Mouse (Mus musculus): Measurements from ENCODE around the gene Rhoh. TPM values are rescaled to one million over a fixed set of nuclear protein-coding genes. Genes with fewer than 3 reads are reported as not detected.

The Rhoh gene
- polyA plus RNA-seq, 1 experiment from 2014 or later = 0.59 TPM

GRCm38 (mm10) chr5:65863349-65863749 is 2.3 kb downstream of the Rhoh start:
- no peak overlapping the region for H3K9ac ChIP-seq
- H3K27me3 ChIP-seq = no peaks in the 10 kb centered on the region
- H3K4me3 ChIP-seq (replicated peaks) = no peak overlapping the region
- H3K4me1 ChIP-seq = no peaks in the 10 kb centered on the region
- no peak overlapping the region for H3K27ac ChIP-seq
- no peak for ATAC-seq (ENCODE audit: low FRiP score)
- WGBS = 87% methylated on average over 12 of the region's 12 CpGs
- no peaks in the 10 kb centered on the region for H3K36me3 ChIP-seq (replicated peaks)
- no peak overlapping the region for H3K4me2 ChIP-seq
- no peaks in the 10 kb centered on the region for H3K9me3 ChIP-seq

- 90% methylated on average over 7 of the region's 7 CpGs for WGBS
- no peaks in the 10 kb centered on the region for H3K4me1 ChIP-seq
- H3K36me3 ChIP-seq (replicated peaks) = no peaks in the 10 kb centered on the region
- ATAC-seq (ENCODE audit: low FRiP score) = no peak
- no peak overlapping the region for H3K4me3 ChIP-seq (replicated peaks)
- no peaks in the 10 kb centered on the region for H3K27me3 ChIP-seq
- H3K27ac ChIP-seq = no peak overlapping the region
- no peak overlapping the region for H3K9ac ChIP-seq
- no peaks in the 10 kb centered on the region for H3K9me3 ChIP-seq
- no peak overlapping the region for H3K4me2 ChIP-seq
Observed at GRCm38 (mm10) chr5:65864486-65864885, 3.5 kb downstream of the Rhoh start.

- H3K36me3 ChIP-seq (replicated peaks) = no peaks in the 10 kb centered on the region
- H3K9ac ChIP-seq = no peak overlapping the region
- WGBS = 84% methylated on average over 3 of the region's 3 CpGs
- H3K4me3 ChIP-seq (replicated peaks) = no peak overlapping the region
- H3K9me3 ChIP-seq = no peaks in the 10 kb centered on the region
- H3K4me2 ChIP-seq = no peak overlapping the region
- H3K27ac ChIP-seq = no peak overlapping the region
- no peak for ATAC-seq (ENCODE audit: low FRiP score)
- no peaks in the 10 kb centered on the region for H3K27me3 ChIP-seq
- no peaks in the 10 kb centered on the region for H3K4me1 ChIP-seq
Observed at GRCm38 (mm10) chr5:65864946-65865345, 3.9 kb downstream of the Rhoh start.

GRCm38 (mm10) chr5:65866591-65866990 is 5.6 kb downstream of the Rhoh start:
- Histone ChIP-seq H3K9me3 (no peaks in the 10 kb centered on the region), H3K27ac (no peak overlapping the region), H3K4me1 (no peaks in the 10 kb centered on the region), H3K36me3 (replicated peaks) (no peaks in the 10 kb centered on the region), H3K9ac (no peak overlapping the region), H3K4me3 (replicated peaks) (no peak overlapping the region), H3K4me2 (no peak overlapping the region), H3K27me3 (no peaks in the 10 kb centered on the region)
- no peak for ATAC-seq (ENCODE audit: low FRiP score)
- WGBS = 88% methylated on average over 6 of the region's 6 CpGs

DNA sequence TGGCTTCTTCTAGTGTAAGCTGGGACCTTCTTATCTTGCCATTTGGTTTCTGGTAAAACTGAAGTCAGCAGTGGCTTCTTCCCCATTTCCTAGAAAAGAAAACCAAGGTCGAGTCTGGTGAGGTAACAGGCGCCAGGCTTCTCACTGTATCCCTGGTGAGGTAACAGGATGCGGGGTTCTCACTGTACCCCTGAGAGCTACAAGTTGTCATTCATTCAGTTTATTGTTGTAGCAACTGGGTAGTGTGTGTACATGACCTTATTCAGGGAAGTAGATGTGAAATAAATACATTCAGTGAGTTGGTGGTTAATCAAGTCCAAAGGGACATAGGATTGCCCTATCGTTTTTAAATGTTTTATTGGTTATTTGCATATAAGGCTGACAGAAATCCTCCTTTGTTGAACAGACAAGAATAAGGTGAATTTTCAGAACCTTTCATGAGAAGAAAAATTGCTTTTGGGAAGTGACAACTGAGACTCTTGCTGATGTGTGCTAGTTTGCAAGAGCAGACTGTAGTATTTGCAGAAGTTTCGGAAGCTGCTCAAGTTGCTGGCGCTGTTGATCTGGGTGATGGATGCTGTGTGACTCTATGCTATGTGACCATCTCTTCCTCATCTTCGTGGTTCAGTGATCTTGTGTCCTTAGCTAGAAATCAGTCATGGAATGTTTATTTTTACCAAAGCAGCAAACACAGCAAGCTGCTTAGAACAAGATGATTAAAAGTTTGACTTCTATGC is 6.5 kb downstream of the Rhoh start:
- WGBS = 90% methylated on average over 7 of the region's 7 CpGs

DNA sequence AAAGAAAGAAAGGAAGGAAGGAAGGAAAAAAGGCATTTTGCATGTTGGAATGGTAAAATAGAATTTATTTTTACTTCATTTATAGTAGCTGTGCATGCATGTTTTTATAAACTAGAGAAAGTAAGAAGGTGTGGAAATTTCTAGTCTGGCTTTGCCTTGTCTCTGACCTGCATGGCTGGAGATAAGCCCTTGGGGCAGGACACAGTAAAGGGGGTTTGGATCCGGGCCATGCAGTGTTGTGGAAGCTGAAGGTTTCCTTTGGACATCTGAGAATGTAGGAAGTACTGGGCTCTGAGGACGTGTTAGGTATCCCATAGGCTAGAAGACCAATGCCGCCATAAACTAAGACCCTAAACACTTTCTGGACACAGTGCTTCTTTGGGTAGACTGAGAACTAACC is 7.4 kb downstream of the Rhoh start:
- no peak overlapping the region for H3K4me2 ChIP-seq
- no peaks in the 10 kb centered on the region for H3K9me3 ChIP-seq
- H3K4me1 ChIP-seq = no peaks in the 10 kb centered on the region
- no peak overlapping the region for H3K9ac ChIP-seq
- no peak overlapping the region for H3K27ac ChIP-seq
- no peaks in the 10 kb centered on the region for H3K36me3 ChIP-seq (replicated peaks)
- H3K27me3 ChIP-seq = no peaks in the 10 kb centered on the region
- ATAC-seq (ENCODE audit: low FRiP score) = no peak
- no peak overlapping the region for H3K4me3 ChIP-seq (replicated peaks)
- 73% methylated on average over 3 of the region's 3 CpGs for WGBS

More for the DNA sequence above, 6.5 kb downstream of the Rhoh start:
- Histone ChIP-seq H3K4me2 (no peak overlapping the region), H3K36me3 (replicated peaks) (no peaks in the 10 kb centered on the region), H3K27ac (no peak overlapping the region), H3K4me1 (no peaks in the 10 kb centered on the region), H3K27me3 (no peaks in the 10 kb centered on the region), H3K4me3 (replicated peaks) (no peak overlapping the region), H3K9me3 (no peaks in the 10 kb centered on the region), H3K9ac (no peak overlapping the region)
- ATAC-seq (ENCODE audit: low FRiP score) = no peak

- no peaks in the 10 kb centered on the region for H3K9me3 ChIP-seq
- H3K4me3 ChIP-seq (replicated peaks) = no peak overlapping the region
- no peak for ATAC-seq (ENCODE audit: low FRiP score)
- no peaks in the 10 kb centered on the region for H3K27me3 ChIP-seq
- no peaks in the 10 kb centered on the region for H3K4me1 ChIP-seq
- H3K4me2 ChIP-seq = no peak overlapping the region
- no peak overlapping the region for H3K27ac ChIP-seq
- H3K36me3 ChIP-seq (replicated peaks) = no peaks in the 10 kb centered on the region
- 85% methylated on average over 4 of the region's 4 CpGs for WGBS
- H3K9ac ChIP-seq = no peak overlapping the region
Observed at GRCm38 (mm10) chr5:65869660-65870059, 8.6 kb downstream of the Rhoh start.

GRCm38 (mm10) chr5:65871276-65871875 is 10.4 kb downstream of the Rhoh start:
- H3K4me2 ChIP-seq = no peak overlapping the region
- no peaks in the 10 kb centered on the region for H3K36me3 ChIP-seq (replicated peaks)
- WGBS = 90% methylated on average over 13 of the region's 13 CpGs
- ATAC-seq (ENCODE audit: low FRiP score) = no peak
- no peaks in the 10 kb centered on the region for H3K27me3 ChIP-seq
- no peak overlapping the region for H3K4me3 ChIP-seq (replicated peaks)
- H3K9me3 ChIP-seq = no peaks in the 10 kb centered on the region
- no peak overlapping the region for H3K27ac ChIP-seq
- no peaks in the 10 kb centered on the region for H3K4me1 ChIP-seq
- no peak overlapping the region for H3K9ac ChIP-seq

GRCm38 (mm10) chr5:65873212-65873611 is 12.2 kb downstream of the Rhoh start:
- H3K9ac ChIP-seq = no peak overlapping the region
- 93% methylated on average over 4 of the region's 4 CpGs for WGBS

GRCm38 (mm10) chr5:65875269-65875668 is 14.3 kb downstream of the Rhoh start:
- Histone ChIP-seq H3K4me3 (replicated peaks) (no peak overlapping the region), H3K9ac (no peak overlapping the region), H3K4me2 (no peak overlapping the region), H3K36me3 (replicated peaks) (no peaks in the 10 kb centered on the region), H3K4me1 (no peaks in the 10 kb centered on the region), H3K9me3 (no peaks in the 10 kb centered on the region), H3K27me3 (no peaks in the 10 kb centered on the region; the same call in 1 of the 2 replicates), H3K27ac (no peak overlapping the region)
- no peak for ATAC-seq (ENCODE audit: low FRiP score)
- 92% methylated on average over 7 of the region's 7 CpGs for WGBS

More at GRCm38 (mm10) chr5:65873212-65873611, 12.2 kb downstream of the Rhoh start:
- Histone ChIP-seq H3K36me3 (replicated peaks) (no peaks in the 10 kb centered on the region), H3K27ac (no peak overlapping the region), H3K9me3 (no peaks in the 10 kb centered on the region), H3K4me1 (no peaks in the 10 kb centered on the region), H3K4me3 (replicated peaks) (no peak overlapping the region), H3K4me2 (no peak overlapping the region), H3K27me3 (no peaks in the 10 kb centered on the region)
- no peak for ATAC-seq (ENCODE audit: low FRiP score)

GRCm38 (mm10) chr5:65878367-65878766 is 17.4 kb downstream of the Rhoh start:
- no peaks in the 10 kb centered on the region for H3K36me3 ChIP-seq (replicated peaks)
- WGBS = 69% methylated on average over 3 of the region's 3 CpGs
- no peaks in the 10 kb centered on the region for H3K4me1 ChIP-seq
- H3K4me2 ChIP-seq = no peak overlapping the region
- H3K27ac ChIP-seq = no peak overlapping the region
- H3K27me3 ChIP-seq = no peaks in the 10 kb centered on the region; the same call in 1 of the 2 replicates
- no peak overlapping the region for H3K4me3 ChIP-seq (replicated peaks)
- H3K9ac ChIP-seq = no peak overlapping the region
- no peak for ATAC-seq (ENCODE audit: low FRiP score)
- H3K9me3 ChIP-seq = no peaks in the 10 kb centered on the region

GRCm38 (mm10) chr5:65881254-65881653 is 20.2 kb downstream of the Rhoh start:
- no peak overlapping the region for H3K4me2 ChIP-seq
- H3K4me3 ChIP-seq (replicated peaks) = no peak overlapping the region
- H3K27ac ChIP-seq = no peak overlapping the region
- H3K36me3 ChIP-seq (replicated peaks) = no peaks in the 10 kb centered on the region
- H3K9ac ChIP-seq = no peak overlapping the region
- no peaks in the 10 kb centered on the region; the same call in 1 of the 2 replicates for H3K27me3 ChIP-seq
- WGBS = 92% methylated on average over 2 of the region's 2 CpGs
- H3K9me3 ChIP-seq = no peaks in the 10 kb centered on the region
- ATAC-seq (ENCODE audit: low FRiP score) = no peak
- no peaks in the 10 kb centered on the region for H3K4me1 ChIP-seq

Measured in forebrain, embryonic 12.5 days (tissue).